10 mouse cellular contexts compared by ENCODE assay signal in the genomic region with DNA sequence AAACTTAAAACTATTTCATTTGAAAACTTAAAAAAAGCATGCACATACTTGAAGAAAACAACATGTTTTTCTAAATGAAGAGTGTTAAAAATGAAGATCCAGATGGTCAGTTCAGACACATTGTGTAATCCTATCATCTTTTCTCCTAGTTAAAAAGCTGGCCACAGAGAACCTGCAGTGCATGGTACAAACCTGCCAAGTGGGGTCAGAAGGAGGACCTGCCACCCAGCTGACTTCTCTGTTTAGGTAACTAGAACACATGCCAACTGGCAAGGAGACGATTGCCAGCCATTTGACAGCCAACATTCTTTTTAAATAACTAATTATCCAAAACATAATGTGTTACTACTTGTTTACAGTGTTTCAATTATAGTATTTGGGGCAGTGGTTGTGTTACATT.
"Had no signal": no experiment of that assay in that cellular context is flagged by ENCODE, and none has a peak within 500 bp of the region (broad histone marks: within the 10 kb centered on the region; RNA-seq: fewer than 3 reads in every experiment).

No protein-coding gene starts in this region.

- ATAC-seq: liver, embryonic 12.5 days had no signal

- DNase-seq: lung, embryonic 14.5 days; lung, postnatal 10 days; lung, postnatal 4 days; midbrain, embryonic 14.5 days; retina, postnatal 1 day; right cerebral cortex, postnatal 4 days; spleen, adult 18-20 months; thymus, adult 18-20 months; thymus, postnatal 14 days had no signal
